Mouse (Mus musculus) heart, embryonic 16.5 days (tissue): Measurements from ENCODE around the gene Olfr907. TPM values are rescaled to one million over a fixed set of nuclear protein-coding genes. Genes with fewer than 3 reads are reported as not detected.

Experiments
- polyA plus RNA-seq: library from polyadenylated mRNA; unstranded; fragments of >200 nt; fragmentation: Nextera tagmentation; extraction: Ambion mirVana; gene quantifications from 2 replicates; pipeline ENCODE4 v1.2.1, GENCODE M21; 2015

Gene Olfr907
- polyA plus RNA-seq, 1 experiment from 2014 or later: not detected

Other genes starting within 250 kb of the Olfr907 start
- gene Olfr143, start 243.0 kb upstream of the Olfr907 start, polyA plus RNA-seq: not detected in 2 replicates
- gene Olfr895, start 227.9 kb upstream of the Olfr907 start, polyA plus RNA-seq: not detected in 2 replicates
- gene Olfr896-ps1, start 204.7 kb upstream of the Olfr907 start, polyA plus RNA-seq: not detected in 2 replicates
- gene Olfr25, start 166.7 kb upstream of the Olfr907 start, polyA plus RNA-seq: not detected in 2 replicates
- gene Olfr898, start 147.4 kb upstream of the Olfr907 start, polyA plus RNA-seq: not detected in 2 replicates
- gene Olfr250, start 128.9 kb upstream of the Olfr907 start, polyA plus RNA-seq: not detected in 2 replicates
- gene Olfr251, start 118.7 kb upstream of the Olfr907 start, polyA plus RNA-seq: not detected in 2 replicates
- gene Olfr147, start 94.1 kb upstream of the Olfr907 start, polyA plus RNA-seq: not detected in 2 replicates
- gene Olfr901, start 66.3 kb upstream of the Olfr907 start, polyA plus RNA-seq: not detected in 2 replicates
- gene Olfr902, start 48.1 kb upstream of the Olfr907 start, polyA plus RNA-seq: not detected in 2 replicates
- not detected in 2 replicates for gene Olfr904, start 32.7 kb upstream of the Olfr907 start, polyA plus RNA-seq
- gene Olfr905, start 24.7 kb upstream of the Olfr907 start, polyA plus RNA-seq: not detected in 2 replicates
- not detected in 2 replicates for gene Olfr906, start 8.7 kb upstream of the Olfr907 start, polyA plus RNA-seq
- not detected in 2 replicates for gene Olfr911-ps1, start 25.8 kb downstream of the Olfr907 start, polyA plus RNA-seq
- gene Olfr910, start 42.0 kb downstream of the Olfr907 start, polyA plus RNA-seq: not detected in 2 replicates
- gene Olfr912, start 84.4 kb downstream of the Olfr907 start, polyA plus RNA-seq: not detected in 2 replicates
- not detected in 2 replicates for gene Olfr913, start 97.0 kb downstream of the Olfr907 start, polyA plus RNA-seq
- not detected in 2 replicates for gene Olfr914, start 109.3 kb downstream of the Olfr907 start, polyA plus RNA-seq
- gene Olfr916, start 164.1 kb downstream of the Olfr907 start, polyA plus RNA-seq: not detected in 2 replicates
- gene Olfr917, start 170.0 kb downstream of the Olfr907 start, polyA plus RNA-seq: not detected in 2 replicates
- not detected in 2 replicates for gene Olfr918, start 178.8 kb downstream of the Olfr907 start, polyA plus RNA-seq
- gene Olfr919, start 207.9 kb downstream of the Olfr907 start, polyA plus RNA-seq: not detected in 2 replicates
- gene Vwa5a, start 222.5 kb downstream of the Olfr907 start, polyA plus RNA-seq: 21.3 and 26.2 TPM in 2 replicates